Mouse (Mus musculus) CH12.LX (cell line): ENCODE measurements at regions not wholly inside any gene's neighbourhood (a gene's known extent, or its start where the extent isn't known, plus 50 kb on each side); places are given as distances from the start of the nearest gene placed in this dataset.
A peak's percentile ranks its signal among the peaks of the same experiment; 100 is the strongest.

Experiments used
- DNase-seq: peaks from one replicate; pipeline ENCODE4 v3.0.0-alpha.2; 2013; ENCODE audit errors: extremely low read depth
- H3K27ac ChIP-seq: 2 replicates; pipeline ENCODE4 v1.5.1; 2012; ENCODE audit warnings: low read depth, mild to moderate bottlenecking, control low read depth, moderate library complexity; ENCODE audit not compliant: insufficient read depth
- H3K27me3 ChIP-seq: replicated peaks from 2 replicates; pipeline ENCODE3; 2012; ENCODE audit warnings: inconsistent platforms
- H3K36me3 ChIP-seq, 2 experiments: replicated peaks in 1 of 2; 2 replicates each; pipeline versions ENCODE3 to v1.6.1; 2012; ENCODE audit warnings: inconsistent platforms in 1 of 2, low read length in 1 of 2, mild to moderate bottlenecking in 1 of 2, mixed read lengths in 1 of 2, moderate library complexity in 1 of 2; ENCODE audit not compliant: control insufficient read depth in 1 of 2, insufficient read depth in 1 of 2
- H3K4me1 ChIP-seq, 2 experiments: 2 replicates each; pipeline ENCODE4 v1.6.1; 2012; ENCODE audit warnings: inconsistent platforms in 1 of 2, moderate library complexity in 1 of 2; ENCODE audit not compliant: insufficient read depth in 2 of 2, control insufficient read depth in 1 of 2
- H3K4me2 ChIP-seq: 2 replicates; pipeline ENCODE4 v1.6.1; 2012; ENCODE audit warnings: low read depth, mild to moderate bottlenecking, control low read depth; ENCODE audit not compliant: poor library complexity, insufficient read depth, severe bottlenecking
- H3K4me3 ChIP-seq, 3 experiments: fragments of 150-350 bp in 1 of 3; sonication (generic) in 1 of 3; replicated peaks in 1 of 3; 2 replicates each; pipeline versions ENCODE3 to v1.5.1; 2011 to 2012; ENCODE audit warnings: low read depth in 2 of 3, low read length in 2 of 3, mild to moderate bottlenecking in 2 of 3, moderate library complexity in 2 of 3, control low read depth in 1 of 3, improper control_type of control experiment in 1 of 3, inconsistent platforms in 1 of 3, mixed read lengths in 1 of 3; ENCODE audit not compliant: poor library complexity in 1 of 3
- H3K79me2 ChIP-seq: replicated peaks from 2 replicates; pipeline ENCODE4 v1.6.1; 2012; ENCODE audit warnings: mild to moderate bottlenecking, moderate library complexity; ENCODE audit not compliant: control insufficient read depth, poor library complexity, insufficient read depth, severe bottlenecking; ENCODE audit errors: extremely low read depth
- H3K9ac ChIP-seq: 2 replicates; pipeline ENCODE4 v1.6.1; 2012; ENCODE audit warnings: low read depth, mild to moderate bottlenecking, control low read depth, moderate library complexity; ENCODE audit not compliant: insufficient read depth
- H3K9me3 ChIP-seq: replicated peaks from 2 replicates; pipeline ENCODE3; 2012; ENCODE audit warnings: low read length, inconsistent platforms, mixed read lengths
- BHLHE40 ChIP-seq: IDR thresholded peaks from 2 replicates; pipeline ENCODE4 v1.6.1; 2011; ENCODE audit warnings: mild to moderate bottlenecking, low read depth, low read length, improper control_type of control experiment
- CHD1 ChIP-seq: IDR thresholded peaks from 2 replicates; pipeline ENCODE4 v1.6.1; 2012; ENCODE audit warnings: low read depth, low read length, improper control_type of control experiment, inconsistent platforms
- CHD2 ChIP-seq: IDR thresholded peaks from 2 replicates; pipeline ENCODE4 v1.6.1; 2011; ENCODE audit warnings: low read length, improper control_type of control experiment
- ELF1 ChIP-seq: IDR thresholded peaks from 2 replicates; pipeline ENCODE4 v1.6.1; 2014; ENCODE audit warnings: low read depth, mild to moderate bottlenecking, inconsistent platforms, low read length, improper control_type of control experiment
- EP300 ChIP-seq: IDR thresholded peaks from 2 replicates; pipeline ENCODE4 v1.6.1; 2011; ENCODE audit warnings: low read length, improper control_type of control experiment
- ETS1 ChIP-seq: conservative IDR thresholded peaks from 2 replicates; pipeline ENCODE4 v1.6.1; 2012; ENCODE audit warnings: low read depth, mild to moderate bottlenecking, inconsistent platforms, low read length, improper control_type of control experiment, moderate library complexity
- GABPA ChIP-seq: IDR thresholded peaks from 2 replicates; pipeline ENCODE4 v1.6.1; 2012; ENCODE audit warnings: low read depth, low read length, improper control_type of control experiment, inconsistent platforms; ENCODE audit not compliant: insufficient replicate concordance
- HCFC1 ChIP-seq: IDR thresholded peaks from 2 replicates; pipeline ENCODE4 v1.6.1; 2012; ENCODE audit warnings: low read depth, mild to moderate bottlenecking, inconsistent platforms, low read length, improper control_type of control experiment
- JUN ChIP-seq: IDR thresholded peaks from 2 replicates; pipeline ENCODE4 v1.6.1; 2011; ENCODE audit warnings: low read depth, mild to moderate bottlenecking, low read length, improper control_type of control experiment, moderate library complexity; ENCODE audit not compliant: insufficient read depth
- JUND ChIP-seq: conservative IDR thresholded peaks from 2 replicates; pipeline ENCODE4 v1.6.1; 2011; ENCODE audit warnings: low read depth, low read length, improper control_type of control experiment
- MEF2A ChIP-seq: IDR thresholded peaks from 2 replicates; pipeline ENCODE4 v1.6.1; 2014; ENCODE audit warnings: low read depth, mild to moderate bottlenecking, inconsistent platforms, low read length, improper control_type of control experiment, borderline replicate concordance
- NELFE ChIP-seq: IDR thresholded peaks from 2 replicates; pipeline ENCODE4 v1.6.1; 2011; ENCODE audit warnings: low read depth, low read length, improper control_type of control experiment
- NRF1 ChIP-seq: IDR thresholded peaks from 2 replicates; pipeline ENCODE4 v1.6.1; 2014; ENCODE audit warnings: low read depth, mild to moderate bottlenecking, inconsistent platforms, low read length, improper control_type of control experiment, moderate library complexity
- PAX5 ChIP-seq: IDR thresholded peaks from 2 replicates; pipeline ENCODE4 v1.6.1; 2012; ENCODE audit warnings: low read length, inconsistent platforms, mixed read lengths
- POLR2A ChIP-seq: IDR thresholded peaks from 2 replicates; pipeline ENCODE4 v1.6.1; 2011; ENCODE audit warnings: low read depth, mild to moderate bottlenecking, improper control_type of control experiment, low read length
- SIN3A ChIP-seq: IDR thresholded peaks from 2 replicates; pipeline ENCODE4 v1.6.1; 2012; ENCODE audit warnings: low read length, improper control_type of control experiment, inconsistent platforms
- SMC3 ChIP-seq: IDR thresholded peaks from 2 replicates; pipeline ENCODE4 v1.6.1; 2011; ENCODE audit warnings: low read depth, low read length, improper control_type of control experiment
- TBP ChIP-seq: conservative IDR thresholded peaks from 2 replicates; pipeline ENCODE4 v1.6.1; 2011; ENCODE audit warnings: low read depth, low read length, improper control_type of control experiment
- TCF12 ChIP-seq: IDR thresholded peaks from 2 replicates; pipeline ENCODE4 v1.6.1; 2014; ENCODE audit warnings: low read depth, mild to moderate bottlenecking, inconsistent platforms, low read length, improper control_type of control experiment
- USF1 ChIP-seq: IDR thresholded peaks from 2 replicates; pipeline ENCODE4 v1.6.1; 2014; ENCODE audit warnings: low read depth, mild to moderate bottlenecking, inconsistent platforms, low read length, improper control_type of control experiment
- ZC3H11A ChIP-seq: IDR thresholded peaks from 2 replicates; pipeline ENCODE4 v1.6.1; 2012; ENCODE audit warnings: low read depth, mild to moderate bottlenecking, inconsistent platforms, low read length, improper control_type of control experiment
- ZNF384 ChIP-seq: IDR thresholded peaks from 2 replicates; pipeline ENCODE4 v1.6.1; 2012; ENCODE audit warnings: low read depth, low read length, improper control_type of control experiment, inconsistent platforms
- dilution Hi-C: fragments of 300-500 bp; cut with MboI; formaldehyde crosslinking; loops from 2 replicates; pipeline ENCODE4 v1.14.3; 2020; ENCODE audit warnings: low sequenced_read_pairs; ENCODE audit not compliant: extremely low pct_unique_long_range_greater_than_20kb, extremely low pct_ligation_motif_present
- in situ Hi-C: fragments of 300-500 bp; cut with MboI; formaldehyde crosslinking; loops from 3 replicates; pipeline ENCODE4 v1.14.3; 2019; ENCODE audit warnings: low sequenced_read_pairs, low pct_ligation_motif_present, low pct_unique_long_range_greater_than_20kb, mixed read lengths

DNA sequence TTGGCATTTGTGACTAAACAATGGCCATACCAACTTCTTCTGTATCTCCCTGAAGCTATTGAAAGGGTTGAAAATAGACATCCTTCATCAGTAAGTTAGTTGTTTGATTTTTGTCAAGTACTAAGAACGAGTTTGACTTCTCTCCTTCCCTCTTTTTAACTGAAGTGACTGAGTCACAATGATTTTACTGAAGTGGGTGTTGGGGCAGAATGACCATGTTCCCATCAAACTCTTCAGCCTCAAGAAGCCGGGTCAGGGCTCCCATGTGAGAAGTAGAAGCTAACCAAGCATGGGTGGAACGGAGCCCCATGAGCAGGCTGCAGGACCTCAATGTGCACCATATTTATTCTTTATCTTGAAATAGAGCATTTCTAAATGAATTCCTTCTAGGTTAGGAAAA lies 350.7 kb upstream of the Kif2a start:
- no peak for DNase-seq
- dilution Hi-C loops (no loop called here), in situ Hi-C loops (no loop called here)
- no peaks in the 10 kb centered on the region for H3K4me1 ChIP-seq
- H3K27ac ChIP-seq, result no peak overlapping the region
- no peaks in the 10 kb centered on the region for H3K79me2 ChIP-seq
- no peaks in the 10 kb centered on the region for H3K36me3 ChIP-seq
- TF ChIP-seq TBP, result no peak
- TF ChIP-seq JUND, result no peak
- TF ChIP-seq JUN, result no peak
- TF ChIP-seq ELF1, result no peak
- TF ChIP-seq CHD1, result no peak
- no peak for TF ChIP-seq PAX5
- no peak for TF ChIP-seq NELFE
- TF ChIP-seq BHLHE40, result no peak
- no peaks in the 10 kb centered on the region for H3K9me3 ChIP-seq
- no peaks in the 10 kb centered on the region for H3K27me3 ChIP-seq
- no peak overlapping the region for H3K4me3 ChIP-seq
- no peak overlapping the region for H3K9ac ChIP-seq
- H3K4me2 ChIP-seq, result no peak overlapping the region

DNA sequence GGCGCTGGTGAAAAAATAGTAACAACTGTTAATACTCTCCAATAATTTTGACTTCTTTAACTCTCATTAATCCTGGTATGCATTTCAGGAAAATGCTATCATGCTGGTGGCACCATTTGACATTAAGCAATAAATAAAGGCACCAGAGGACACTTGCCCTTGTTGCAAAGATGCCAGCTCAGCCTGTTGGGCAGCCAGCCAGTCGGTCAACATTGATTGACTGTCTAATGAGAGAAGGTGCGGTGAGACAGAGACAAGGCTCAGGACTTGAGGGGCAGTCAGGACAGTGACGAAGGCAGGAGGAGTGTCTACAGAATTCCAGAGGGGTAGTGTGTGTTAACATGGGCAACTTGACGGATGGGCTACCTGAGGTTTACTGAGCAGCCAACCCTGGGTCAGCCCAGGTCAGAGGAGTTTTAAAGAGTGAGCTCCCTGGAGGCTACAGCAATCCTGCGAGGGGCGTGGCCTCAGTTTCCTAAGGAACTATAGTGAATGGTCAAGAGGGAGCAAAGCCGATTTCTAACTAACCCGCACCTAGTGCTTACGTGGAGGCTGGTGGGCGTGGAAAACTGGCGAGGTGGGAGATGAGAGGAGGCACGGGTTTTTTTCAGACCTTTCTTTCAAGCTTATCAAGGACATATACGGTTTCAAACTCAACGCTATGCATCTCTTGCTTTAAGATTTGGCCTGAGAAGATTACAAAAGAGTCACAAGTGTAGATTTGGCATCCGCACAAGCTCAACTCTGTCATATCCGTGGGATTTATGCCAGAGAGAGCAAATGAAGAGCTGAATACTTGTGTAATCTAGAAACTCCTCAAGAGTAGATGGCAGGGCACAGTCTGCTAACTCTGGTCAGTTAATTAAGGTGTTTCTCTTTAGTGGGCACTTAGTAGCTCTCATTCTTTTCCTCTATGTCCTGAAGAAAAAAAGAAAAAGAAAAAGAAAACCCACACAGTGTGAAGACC lies 350.0 kb upstream of the Kif2a start:
- H3K4me1 ChIP-seq, result no peaks in the 10 kb centered on the region
- no peak overlapping the region for H3K9ac ChIP-seq
- no peaks in the 10 kb centered on the region for H3K9me3 ChIP-seq
- peak overlapping the region; percentile 7; the same call in 1 of the 2 replicates for H3K4me2 ChIP-seq
- no peak for DNase-seq
- H3K4me3 ChIP-seq, result no peak overlapping the region
- no peak for TF ChIP-seq ELF1
- TF ChIP-seq SIN3A, result no peak
- no peak for TF ChIP-seq BHLHE40
- no peak for TF ChIP-seq TCF12
- TF ChIP-seq CHD2, result no peak
- no peak for TF ChIP-seq ZC3H11A
- no peak for TF ChIP-seq NRF1
- no peak for TF ChIP-seq SMC3
- TF ChIP-seq ZNF384, result no peak
- no peak for TF ChIP-seq PAX5
- no peak for TF ChIP-seq POLR2A
- no peak for TF ChIP-seq JUN
- no peak for TF ChIP-seq USF1
- TF ChIP-seq EP300, result no peak
- no peak for TF ChIP-seq MEF2A
- no peak for TF ChIP-seq CHD1
- no peak for TF ChIP-seq ETS1
- TF ChIP-seq HCFC1, result no peak
- no peak for TF ChIP-seq GABPA
- no peaks in the 10 kb centered on the region for H3K27me3 ChIP-seq
- no peak overlapping the region for H3K27ac ChIP-seq
- no peaks in the 10 kb centered on the region for H3K36me3 ChIP-seq
- no peaks in the 10 kb centered on the region for H3K79me2 ChIP-seq
- in situ Hi-C loops, result no loop called here
- dilution Hi-C loops, result no loop called here
